9 mouse cellular contexts compared by ENCODE assay signal in genomic region chr3:95701877-95702540, GRCm38 (mm10). TPM values are rescaled to one million over a fixed set of nuclear protein-coding genes. Genes with fewer than 3 reads are reported as not detected.
A peak's percentile ranks its signal among the peaks of the same experiment; 100 is the strongest.
DNase-seq lines count a peak whose midpoint lies in the region; ATAC-seq and TF ChIP-seq lines count a peak whose summit lies in the region.
"Had no signal": no experiment of that assay in that cellular context is flagged by ENCODE, and none has a peak within 500 bp of the region (broad histone marks: within the 10 kb centered on the region; RNA-seq: fewer than 3 reads in every experiment).

No protein-coding gene starts in this region.

- no peak for TF ChIP-seq POLR2A in cortical plate, adult 2 months (IDR thresholded peaks at IDR 0.05; ENCODE audit: extremely low read depth, insufficient read depth, low read length)

- H3K4me2 ChIP-seq in intestine, embryonic 15.5 days (replicated peaks) = peak overlapping the region; percentile 82
- H3K4me2 ChIP-seq in limb, embryonic 13.5 days (replicated peaks) = peak overlapping the region; percentile 68
- H3K4me2 ChIP-seq in midbrain, embryonic 13.5 days (replicated peaks) = peak overlapping the region; percentile 52

- 4% methylated on average over 24 of the region's 24 CpGs for WGBS in intestine, embryonic 15.5 days
- WGBS in limb, embryonic 13.5 days = 4% methylated on average over 24 of the region's 24 CpGs
- 5% methylated on average over 24 of the region's 24 CpGs for WGBS in midbrain, embryonic 13.5 days

- H3K9me3 ChIP-seq in intestine, embryonic 15.5 days = no peaks in the 10 kb centered on the region
- H3K9me3 ChIP-seq in limb, embryonic 13.5 days = no peaks in the 10 kb centered on the region
- no peaks in the 10 kb centered on the region for H3K9me3 ChIP-seq in midbrain, embryonic 13.5 days

- 0 out of 2 replicates have a peak, but pooled peaks have one; percentile 4 for TF ChIP-seq CTCF in cortical plate, adult 2 months (IDR thresholded peaks at IDR 0.05; ENCODE audit: extremely low read depth, insufficient read depth, low read length)

- peak overlapping the region; percentile 50 for H3K9ac ChIP-seq in intestine, embryonic 15.5 days
- H3K9ac ChIP-seq in limb, embryonic 13.5 days = peak overlapping the region; percentile 66
- peak overlapping the region; percentile 50 for H3K9ac ChIP-seq in midbrain, embryonic 13.5 days (replicated peaks)

- H3K27ac ChIP-seq in cortical plate, adult 2 months (ENCODE audit: insufficient read depth, low read length) = 0 out of 2 replicates have a peak overlapping the region, but pooled peaks have one; percentile 1
- H3K27ac ChIP-seq in intestine, embryonic 15.5 days = peak overlapping the region; percentile 90
- peak overlapping the region; percentile 83 for H3K27ac ChIP-seq in limb, embryonic 13.5 days
- no peak overlapping the region for H3K27ac ChIP-seq in midbrain, embryonic 13.5 days

- H3K4me1 ChIP-seq in cortical plate, adult 2 months (ENCODE audit: control insufficient read depth, insufficient read depth, low read length) = no peaks in the 10 kb centered on the region; the same call in 1 of the 2 replicates
- peaks cover 24% of the 10 kb centered on the region for H3K4me1 ChIP-seq in intestine, embryonic 15.5 days (replicated peaks)
- H3K4me1 ChIP-seq in limb, embryonic 13.5 days = peaks cover 15% of the 10 kb centered on the region
- H3K4me1 ChIP-seq in midbrain, embryonic 13.5 days (replicated peaks) = peaks cover 18% of the 10 kb centered on the region

- DNase-seq in adrenal gland, adult 18-20 months (ENCODE audit: low spot score in 2 of 2) = peak; percentile 47 to 65
- DNase-seq in gastrocnemius, postnatal 4 days (ENCODE audit: low spot score in 2 of 2) = peak; percentile 72 to 85
- peak; percentile 79 for DNase-seq in testis, postnatal 14 days (ENCODE audit: low spot score)
- no peak for DNase-seq in spleen, postnatal 36 days (ENCODE audit: low spot score in 2 of 2)

- ATAC-seq in intestine, embryonic 15.5 days = peak; percentile 96
- peak; percentile 91 for ATAC-seq in limb, embryonic 13.5 days (ENCODE audit: low FRiP score, low read depth)
- ATAC-seq in midbrain, embryonic 13.5 days = peak; percentile 85

- no peaks in the 10 kb centered on the region for H3K27me3 ChIP-seq in intestine, embryonic 15.5 days (replicated peaks)
- H3K27me3 ChIP-seq in limb, embryonic 13.5 days = no peaks in the 10 kb centered on the region
- H3K27me3 ChIP-seq in midbrain, embryonic 13.5 days = no peaks in the 10 kb centered on the region

- H3K4me3 ChIP-seq in cortical plate, adult 2 months (ENCODE audit: insufficient read depth, low read length) = no peak overlapping the region
- peak overlapping the region; percentile 28 for H3K4me3 ChIP-seq in intestine, embryonic 15.5 days (replicated peaks)
- H3K4me3 ChIP-seq in limb, embryonic 13.5 days = peak overlapping the region; percentile 37
- peak overlapping the region; percentile 22 for H3K4me3 ChIP-seq in midbrain, embryonic 13.5 days (replicated peaks)
- H3K4me3 ChIP-seq: erythroblast, embryonic 14.5 days had no signal

- H3K36me3 ChIP-seq in intestine, embryonic 15.5 days = no peaks in the 10 kb centered on the region
- H3K36me3 ChIP-seq in limb, embryonic 13.5 days = no peaks in the 10 kb centered on the region
- H3K36me3 ChIP-seq in midbrain, embryonic 13.5 days = no peaks in the 10 kb centered on the region

RNA-seq across cellular contexts. Expression of gene Adamtsl4, which starts 14.3 kb away (rescaled TPM):
- 10 to 100 TPM in 1 of 2 experiments, 1 to 10 TPM in 1; 8.6 to 10.1 TPM for total RNA-seq in adrenal gland, adult 18-20 months (2021)
- polyA plus RNA-seq in cortical plate, adult 2 months (2012; rRNA removed) = 6.0 and 6.4 TPM in 2 replicates
- 10 to 100 TPM; 28.2 to 36.2 TPM for total RNA-seq in gastrocnemius, postnatal 4 days (2021)
- polyA plus RNA-seq in intestine, embryonic 15.5 days (2015; fragmentation: Nextera tagmentation; extraction: Ambion mirVana) = 2.3 and 3.0 TPM in 2 replicates
- polyA plus RNA-seq in limb, embryonic 13.5 days (2015; fragmentation: Nextera tagmentation; extraction: Ambion mirVana) = 2.7 and 4.1 TPM in 2 replicates
- 0.68 and 1.9 TPM in 2 replicates for polyA plus RNA-seq in midbrain, embryonic 13.5 days (2015; fragmentation: Nextera tagmentation; extraction: Ambion mirVana)

RNA-seq across cellular contexts. Expression of gene Ecm1, which starts 37.4 kb away (rescaled TPM):
- 100 to 1,000 TPM; 427 to 665 TPM for total RNA-seq in adrenal gland, adult 18-20 months (2021)
- 15.6 and 15.7 TPM in 2 replicates for polyA plus RNA-seq in cortical plate, adult 2 months (2012; rRNA removed)
- 10 to 100 TPM; 32.4 to 35.5 TPM for total RNA-seq in gastrocnemius, postnatal 4 days (2021)
- polyA plus RNA-seq in intestine, embryonic 15.5 days (2015; fragmentation: Nextera tagmentation; extraction: Ambion mirVana) = 20.2 and 20.9 TPM in 2 replicates
- polyA plus RNA-seq in limb, embryonic 13.5 days (2015; fragmentation: Nextera tagmentation; extraction: Ambion mirVana) = 4.8 and 6.0 TPM in 2 replicates
- 11.3 and 11.8 TPM in 2 replicates for polyA plus RNA-seq in midbrain, embryonic 13.5 days (2015; fragmentation: Nextera tagmentation; extraction: Ambion mirVana)

RNA-seq across cellular contexts. Expression of gene Mcl1, which starts 43.4 kb away (rescaled TPM):
- 100 to 1,000 TPM; 138 to 228 TPM for total RNA-seq in adrenal gland, adult 18-20 months (2021)
- 37.7 and 39.5 TPM in 2 replicates for polyA plus RNA-seq in cortical plate, adult 2 months (2012; rRNA removed)
- total RNA-seq in gastrocnemius, postnatal 4 days (2021) = 100 to 1,000 TPM in 1 of 2 experiments, 10 to 100 TPM in 1; 90.6 to 107 TPM
- 50.5 and 52.3 TPM in 2 replicates for polyA plus RNA-seq in intestine, embryonic 15.5 days (2015; fragmentation: Nextera tagmentation; extraction: Ambion mirVana)
- 42.3 and 43.4 TPM in 2 replicates for polyA plus RNA-seq in limb, embryonic 13.5 days (2015; fragmentation: Nextera tagmentation; extraction: Ambion mirVana)
- 46.9 and 56.3 TPM in 2 replicates for polyA plus RNA-seq in midbrain, embryonic 13.5 days (2015; fragmentation: Nextera tagmentation; extraction: Ambion mirVana)

RNA-seq across cellular contexts. Expression of gene Tars2, which starts 58.0 kb away (rescaled TPM):
- 10 to 100 TPM; 45.5 to 52.1 TPM for total RNA-seq in adrenal gland, adult 18-20 months (2021)
- polyA plus RNA-seq in cortical plate, adult 2 months (2012; rRNA removed) = 38.6 and 39.3 TPM in 2 replicates
- 10 to 100 TPM; 22.4 to 23.9 TPM for total RNA-seq in gastrocnemius, postnatal 4 days (2021)
- polyA plus RNA-seq in intestine, embryonic 15.5 days (2015; fragmentation: Nextera tagmentation; extraction: Ambion mirVana) = 54.4 and 54.5 TPM in 2 replicates
- 47.6 and 47.8 TPM in 2 replicates for polyA plus RNA-seq in limb, embryonic 13.5 days (2015; fragmentation: Nextera tagmentation; extraction: Ambion mirVana)
- 44.7 and 45.5 TPM in 2 replicates for polyA plus RNA-seq in midbrain, embryonic 13.5 days (2015; fragmentation: Nextera tagmentation; extraction: Ambion mirVana)

Comparison
In these comparisons a context has a peak if more than half of its experiments do, and no peak if none do; other contexts are left out.
1. DNase-seq: peak in adrenal gland, adult 18-20 months (2 of 2), gastrocnemius, postnatal 4 days (2 of 2) and testis, postnatal 14 days (single experiment); none in spleen, postnatal 36 days (0 of 2).
2. Peak in every context shown above with its lines, with median percentiles within 50 percentile points of each other: ATAC-seq, H3K4me2 ChIP-seq and H3K9ac ChIP-seq.